Mouse (Mus musculus): Measurements from ENCODE around the gene Slc9a3. TPM values are rescaled to one million over a fixed set of nuclear protein-coding genes. Genes with fewer than 3 reads are reported as not detected.

The Slc9a3 gene
- polyA plus RNA-seq, 1 experiment from 2014 or later: 0.03 TPM

Other genes starting within 250 kb of the Slc9a3 start
- gene Trip13, start 183.7 kb upstream of the Slc9a3 start, polyA plus RNA-seq (2014; fragmentation: Nextera tagmentation; extraction: Ambion mirVana): 53.4 and 57.1 TPM in 2 replicates
- 76.7 and 84.8 TPM in 2 replicates for gene Brd9, start 183.6 kb upstream of the Slc9a3 start, polyA plus RNA-seq (2014; fragmentation: Nextera tagmentation; extraction: Ambion mirVana)
- gene Zdhhc11, start 157.6 kb upstream of the Slc9a3 start, polyA plus RNA-seq (2014; fragmentation: Nextera tagmentation; extraction: Ambion mirVana): not detected in 2 replicates
- 3.4 and 3.8 TPM in 2 replicates for gene Tppp, start 112.0 kb upstream of the Slc9a3 start, polyA plus RNA-seq (2014; fragmentation: Nextera tagmentation; extraction: Ambion mirVana)
- 22.4 and 23.5 TPM in 2 replicates for gene Cep72, start 59.2 kb upstream of the Slc9a3 start, polyA plus RNA-seq (2014; fragmentation: Nextera tagmentation; extraction: Ambion mirVana)
- gene Exoc3, start 87.3 kb downstream of the Slc9a3 start, polyA plus RNA-seq (2014; fragmentation: Nextera tagmentation; extraction: Ambion mirVana): 69.4 and 71.2 TPM in 2 replicates
- 1.4 and 1.5 TPM in 2 replicates for gene Ahrr, start 170.9 kb downstream of the Slc9a3 start, polyA plus RNA-seq (2014; fragmentation: Nextera tagmentation; extraction: Ambion mirVana)
- gene Pdcd6, start 196.1 kb downstream of the Slc9a3 start, polyA plus RNA-seq (2014; fragmentation: Nextera tagmentation; extraction: Ambion mirVana): 116 and 125 TPM in 2 replicates
- 227 and 233 TPM in 2 replicates for gene Sdha, start 228.8 kb downstream of the Slc9a3 start, polyA plus RNA-seq (2014; fragmentation: Nextera tagmentation; extraction: Ambion mirVana)
- gene Ccdc127, start 228.9 kb downstream of the Slc9a3 start, polyA plus RNA-seq (2014; fragmentation: Nextera tagmentation; extraction: Ambion mirVana): 58.2 and 61.9 TPM in 2 replicates
- gene Lrrc14b, start 242.5 kb downstream of the Slc9a3 start, polyA plus RNA-seq (2014; fragmentation: Nextera tagmentation; extraction: Ambion mirVana): not detected in 2 replicates